Mouse (Mus musculus): ENCODE measurements around the gene C2.

DNA sequence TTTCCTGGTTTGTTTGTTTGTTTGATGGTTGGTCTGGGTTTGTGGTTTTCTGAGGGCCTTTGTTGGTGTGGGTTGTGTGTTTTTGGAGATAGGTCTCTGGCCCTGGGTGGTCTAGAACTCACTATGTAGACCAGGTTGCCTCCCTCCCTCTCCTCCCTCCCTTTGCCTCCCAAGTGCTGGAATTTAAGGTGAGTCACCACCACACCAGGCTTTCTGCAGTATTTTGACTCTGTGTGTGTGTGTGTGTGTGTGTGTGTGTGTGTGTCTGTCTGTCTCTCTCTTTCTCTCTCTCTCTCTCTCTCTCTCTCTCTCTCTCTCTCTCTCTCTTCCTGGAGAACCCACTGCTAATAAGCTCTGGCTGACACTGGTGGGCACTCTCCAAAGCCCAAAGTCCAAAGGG is 16.9 kb downstream of the C2 start:
- no peak for TF ChIP-seq POLR2A (IDR thresholded peaks at IDR 0.05; ENCODE audit: low read depth, low read length)
- no peak for TF ChIP-seq CTCF (conservative IDR thresholded peaks at IDR 0.05; ENCODE audit: insufficient read depth, insufficient read length, low read depth, low read length)
